Mouse (Mus musculus) ES-CJ7 (cell line): ENCODE measurements around the gene Boc.
"Not testable (repeated sequence)": the region's sequence is repeated elsewhere in the genome, so short reads cannot be mapped to it uniquely, and the experiment has no call there.

Experiments used
- DNase-seq: peaks from one replicate; pipeline ENCODE4 v3.0.0; 2011; ENCODE audit warnings: low read depth, low spot score

The Boc gene

GRCm38 (mm10) chr16:44492151-44492550, 66.5 kb downstream of the Boc start:
- DNase-seq: no peak

GRCm38 (mm10) chr16:44491051-44491450, 67.6 kb downstream of the Boc start:
- no peak for DNase-seq

GRCm38 (mm10) chr16:44487194-44487593, 71.5 kb downstream of the Boc start:
- DNase-seq: peak; percentile 56

GRCm38 (mm10) chr16:44486612-44487011, 72.1 kb downstream of the Boc start:
- no peak for DNase-seq

GRCm38 (mm10) chr16:44485691-44486090, 73.0 kb downstream of the Boc start:
- no peak for DNase-seq

GRCm38 (mm10) chr16:44484831-44485230, 73.9 kb downstream of the Boc start:
- no peak for DNase-seq

GRCm38 (mm10) chr16:44484079-44484478, 74.6 kb downstream of the Boc start:
- peak; percentile 66 for DNase-seq

- no peak for DNase-seq
Measured at GRCm38 (mm10) chr16:44481599-44482593, 76.8 kb downstream of the Boc start.

GRCm38 (mm10) chr16:44480616-44481015, 78.1 kb downstream of the Boc start:
- DNase-seq: no peak

- DNase-seq: no peak
Measured at GRCm38 (mm10) chr16:44479852-44480251, 78.8 kb downstream of the Boc start.

GRCm38 (mm10) chr16:44478767-44479166, 79.9 kb downstream of the Boc start:
- DNase-seq: no peak

- peak; percentile 34 for DNase-seq
Measured at GRCm38 (mm10) chr16:44475682-44476375, 82.9 kb downstream of the Boc start.

GRCm38 (mm10) chr16:44475281-44475680, 83.4 kb downstream of the Boc start:
- peak; percentile 34 for DNase-seq

GRCm38 (mm10) chr16:44460922-44461321, 97.8 kb downstream of the Boc start:
- no peak for DNase-seq

- no peak for DNase-seq
Measured at GRCm38 (mm10) chr16:44458826-44459225, 99.9 kb downstream of the Boc start.

- DNase-seq: no peak
Measured at GRCm38 (mm10) chr16:44457858-44458257, 100.8 kb downstream of the Boc start.

- DNase-seq: not testable (repeated sequence)
Measured at GRCm38 (mm10) chr16:44441913-44442312, 116.8 kb downstream of the Boc start.

GRCm38 (mm10) chr16:44435481-44435880, 123.2 kb downstream of the Boc start:
- DNase-seq: peak; percentile 58
